Mouse (Mus musculus) spleen, adult 2 months (tissue): ENCODE measurements around the gene Dip2a.

ENCODE experiments used
- CTCF ChIP-seq: fragments of 200-500 bp; IDR thresholded peaks from 2 replicates; pipeline ENCODE4 v1.5.1; 2011; ENCODE audit warnings: mild to moderate bottlenecking, inconsistent platforms; ENCODE audit not compliant: insufficient read depth, insufficient read length, insufficient replicate concordance; ENCODE audit errors: extremely low read depth
- POLR2A ChIP-seq: fragments of 200-500 bp; IDR thresholded peaks from 2 replicates; pipeline ENCODE4 v1.6.1; 2011; ENCODE audit warnings: low read depth, low read length, inconsistent platforms

GRCm38 (mm10) chr10:76354974-76355373, 9.9 kb upstream of the Dip2a start:
- TF ChIP-seq POLR2A (no peak), CTCF (no peak)
